Mouse (Mus musculus) embryonic facial prominence, embryonic 14.5 days (tissue): ENCODE measurements around the gene Vps45. TPM values are rescaled to one million over a fixed set of nuclear protein-coding genes. Genes with fewer than 3 reads are reported as not detected.

Experiments used
- ATAC-seq: fragments of 200-750 bp; cut with Nextera tagmentation; 2 replicates; pipeline ENCODE4 v1.8.0; 2017; ENCODE audit warnings: low read depth, moderate number of reproducible peaks, moderate TSS enrichment
- DNase-seq: peaks from one replicate; pipeline ENCODE4 v3.0.0-alpha.2; 2015; ENCODE audit warnings: low spot score
- H3K27ac ChIP-seq: fragments of 300-500 bp; sonication (generic); replicated peaks from 2 replicates; pipeline ENCODE4 v1.5.1; 2014; ENCODE audit warnings: low read depth, mild to moderate bottlenecking, low read length, moderate library complexity
- H3K27me3 ChIP-seq: fragments of 300-500 bp; sonication (generic); replicated peaks from 2 replicates; pipeline ENCODE4 v1.6.1; 2014; ENCODE audit warnings: low read length; ENCODE audit not compliant: control insufficient read depth, insufficient read depth
- H3K36me3 ChIP-seq: fragments of 300-500 bp; sonication (generic); 2 replicates; pipeline ENCODE4 v1.6.1; 2014; ENCODE audit warnings: low read length, mixed read lengths; ENCODE audit not compliant: control insufficient read depth, insufficient read depth
- H3K4me1 ChIP-seq: fragments of 300-500 bp; sonication (generic); 2 replicates; pipeline ENCODE4 v1.6.1; 2014; ENCODE audit warnings: antibody characterized with exemption, low read length; ENCODE audit not compliant: control insufficient read depth, insufficient read depth
- H3K4me2 ChIP-seq: fragments of 300-500 bp; sonication (generic); 2 replicates; pipeline ENCODE4 v1.6.1; 2014; ENCODE audit warnings: low read depth, mild to moderate bottlenecking, low read length, moderate library complexity, mixed read lengths
- H3K4me3 ChIP-seq: fragments of 300-500 bp; sonication (generic); 2 replicates; pipeline ENCODE4 v1.5.1; 2014; ENCODE audit warnings: low read depth, mild to moderate bottlenecking, low read length
- H3K9ac ChIP-seq: fragments of 300-500 bp; sonication (generic); 2 replicates; pipeline ENCODE4 v1.6.1; 2014; ENCODE audit warnings: low read depth, mild to moderate bottlenecking, low read length, moderate library complexity, mixed read lengths
- H3K9me3 ChIP-seq: fragments of 300-500 bp; sonication (generic); 2 replicates; pipeline ENCODE4 v1.6.1; 2016; ENCODE audit warnings: low read length; ENCODE audit not compliant: control insufficient read depth
- WGBS: fragments of 180-500 bp; shearing (Covaris S2); extraction: QIAGEN DNeasy Blood & Tissue Kit; methylation state at CpG from one replicate; pipeline ENCODE4 v1.1.7; 2014; 5-methylcytosine and 5-hydroxymethylcytosine counted together
- polyA plus RNA-seq: library from polyadenylated mRNA; unstranded; fragments of >200 nt; fragmentation: Nextera tagmentation; extraction: Ambion mirVana; gene quantifications from 2 replicates; pipeline ENCODE4 v1.2.1, GENCODE M21; 2014

Gene Vps45
- polyA plus RNA-seq, 1 experiment from 2014 or later, result 24.4 TPM

DNA sequence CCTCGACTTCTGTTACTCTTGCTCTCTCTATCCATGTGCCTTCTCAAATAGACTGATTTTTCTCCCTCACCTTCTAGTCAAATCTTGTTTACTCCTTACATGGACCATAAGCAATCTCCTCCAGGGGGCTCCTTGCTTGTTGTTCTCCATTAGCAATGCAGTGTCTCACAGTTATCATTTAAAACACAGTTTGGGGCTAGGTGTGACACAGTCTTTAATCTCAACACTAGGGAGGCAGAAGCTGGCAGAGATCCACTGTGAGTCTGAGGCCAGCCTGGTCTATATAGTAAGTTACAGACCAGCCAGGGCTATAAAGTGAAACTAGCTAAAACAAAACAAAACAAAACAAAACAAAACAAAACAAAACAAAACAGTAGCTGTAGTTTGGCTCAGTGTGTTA is 31.1 kb downstream of the Vps45 start:
- 86% methylated on average over 1 of the region's 1 CpGs for WGBS
- Histone ChIP-seq H3K4me1 (no peaks in the 10 kb centered on the region), H3K27ac (no peak overlapping the region), H3K9me3 (no peaks in the 10 kb centered on the region), H3K4me3 (no peak overlapping the region), H3K36me3 (no peaks in the 10 kb centered on the region), H3K4me2 (no peak overlapping the region), H3K9ac (no peak overlapping the region), H3K27me3 (no peaks in the 10 kb centered on the region)
- ATAC-seq, result no peak
- no peak for DNase-seq

GRCm38 (mm10) chr3:96021421-96022128 is 36.7 kb downstream of the Vps45 start:
- Histone ChIP-seq H3K9ac (no peak overlapping the region), H3K27me3 (no peaks in the 10 kb centered on the region), H3K36me3 (no peaks in the 10 kb centered on the region), H3K4me1 (no peaks in the 10 kb centered on the region), H3K27ac (no peak overlapping the region), H3K4me2 (no peak overlapping the region), H3K9me3 (no peaks in the 10 kb centered on the region), H3K4me3 (no peak overlapping the region)
- DNase-seq (no peak), ATAC-seq (no peak)
- WGBS, result 77% methylated on average over 5 of the region's 5 CpGs

GRCm38 (mm10) chr3:96020735-96021134 is 37.5 kb downstream of the Vps45 start:
- DNase-seq (no peak), ATAC-seq (no peak)
- H3K4me2 ChIP-seq, result no peak overlapping the region
- H3K27ac ChIP-seq, result no peak overlapping the region
- no peak overlapping the region for H3K4me3 ChIP-seq
- H3K9ac ChIP-seq, result no peak overlapping the region
- H3K27me3 ChIP-seq, result no peaks in the 10 kb centered on the region
- no peaks in the 10 kb centered on the region for H3K9me3 ChIP-seq
- H3K4me1 ChIP-seq, result no peaks in the 10 kb centered on the region
- no peaks in the 10 kb centered on the region for H3K36me3 ChIP-seq
- 81% methylated on average over 1 of the region's 1 CpGs for WGBS

DNA sequence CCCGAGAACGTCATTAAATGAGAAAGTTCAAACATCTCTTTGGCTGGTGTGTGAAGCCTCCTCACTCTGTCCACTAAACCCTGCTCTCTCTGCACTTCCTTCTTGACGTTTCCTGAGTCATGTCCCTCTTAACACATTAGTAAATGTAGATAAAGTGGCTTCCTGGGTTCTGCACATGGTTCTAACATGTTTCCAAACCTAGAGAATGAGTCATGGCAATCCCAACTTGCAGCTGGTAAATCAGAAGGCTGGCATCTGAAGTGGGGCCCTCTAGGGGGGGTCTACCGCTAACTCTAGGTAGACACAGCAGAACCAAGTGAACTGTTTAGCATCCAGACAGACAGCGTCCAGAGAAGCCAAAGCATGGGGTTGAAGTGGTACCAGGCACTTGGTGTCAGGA is 40.8 kb downstream of the Vps45 start:
- no peaks in the 10 kb centered on the region for H3K36me3 ChIP-seq
- H3K4me1 ChIP-seq, result no peaks in the 10 kb centered on the region
- no peaks in the 10 kb centered on the region for H3K9me3 ChIP-seq
- no peak overlapping the region for H3K4me3 ChIP-seq
- no peak overlapping the region for H3K4me2 ChIP-seq
- no peak for DNase-seq
- ATAC-seq, result no peak
- H3K27me3 ChIP-seq, result no peaks in the 10 kb centered on the region
- WGBS, result 74% methylated on average over 5 of the region's 5 CpGs
- H3K27ac ChIP-seq, result no peak overlapping the region
- no peak overlapping the region for H3K9ac ChIP-seq

DNA sequence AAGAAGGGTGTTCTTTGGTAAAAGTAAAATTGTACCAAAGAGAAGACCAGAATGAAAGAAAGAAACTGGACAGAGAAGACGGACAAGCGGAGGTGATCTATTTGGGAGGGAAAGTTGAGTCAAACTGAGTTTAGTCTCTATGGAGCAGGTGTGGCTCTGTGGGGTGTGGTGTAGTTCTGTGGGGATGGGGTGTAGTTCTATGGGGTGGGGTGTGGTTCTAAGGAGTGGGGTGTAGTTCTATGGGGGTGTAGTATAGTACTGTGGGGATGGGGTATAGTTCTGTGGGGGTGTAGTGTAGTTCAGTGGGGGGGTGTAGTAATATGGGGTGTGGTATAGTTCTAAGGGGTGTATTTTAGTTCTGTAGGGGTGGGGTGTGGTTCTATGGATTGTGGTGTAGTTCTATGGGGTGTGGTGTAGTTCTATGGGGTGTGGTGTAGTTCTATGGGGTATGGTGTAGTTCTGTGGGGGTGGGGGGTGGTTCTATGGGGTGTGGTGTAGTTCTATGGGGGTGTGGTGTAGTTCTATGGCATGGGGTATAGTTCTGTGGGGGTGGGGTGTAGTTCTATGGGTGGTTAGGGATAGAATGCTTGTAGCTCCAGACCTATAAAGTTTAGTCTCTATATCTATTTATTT is 41.9 kb downstream of the Vps45 start:
- DNase-seq (no peak), ATAC-seq (no peak)
- no peaks in the 10 kb centered on the region for H3K27me3 ChIP-seq
- no peaks in the 10 kb centered on the region for H3K4me1 ChIP-seq
- no peaks in the 10 kb centered on the region for H3K9me3 ChIP-seq
- no peak overlapping the region for H3K4me3 ChIP-seq
- H3K9ac ChIP-seq, result no peak overlapping the region
- no peak overlapping the region for H3K4me2 ChIP-seq
- WGBS, result 94% methylated on average over 2 of the region's 2 CpGs
- no peak overlapping the region for H3K27ac ChIP-seq
- H3K36me3 ChIP-seq, result no peaks in the 10 kb centered on the region

DNA sequence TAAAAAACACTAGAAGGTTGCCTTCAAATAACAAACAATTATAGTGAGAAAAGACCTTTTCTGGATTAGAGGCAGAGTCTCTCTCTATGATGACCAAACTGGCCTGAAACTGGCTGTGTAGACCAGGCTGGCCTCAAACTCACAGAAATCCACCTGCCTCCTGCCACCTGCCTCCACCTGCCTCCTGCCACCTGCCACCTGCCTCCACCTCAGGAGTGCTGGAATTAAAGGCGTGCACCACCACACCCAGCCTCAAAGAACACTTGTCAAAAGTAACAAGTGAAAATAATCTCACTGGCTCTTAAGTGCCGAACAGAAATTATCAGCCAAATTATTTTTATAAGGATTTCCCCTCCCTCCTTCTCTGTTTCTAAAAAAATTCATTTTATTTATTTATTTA is 42.6 kb downstream of the Vps45 start:
- Histone ChIP-seq H3K27ac (no peak overlapping the region), H3K27me3 (no peaks in the 10 kb centered on the region), H3K4me3 (no peak overlapping the region), H3K4me2 (no peak overlapping the region), H3K9me3 (no peaks in the 10 kb centered on the region), H3K4me1 (no peaks in the 10 kb centered on the region), H3K36me3 (no peaks in the 10 kb centered on the region), H3K9ac (no peak overlapping the region)
- ATAC-seq (no peak), DNase-seq (no peak)
- WGBS, result 89% methylated on average over 2 of the region's 2 CpGs

- Histone ChIP-seq H3K9me3 (no peaks in the 10 kb centered on the region), H3K4me2 (no peak overlapping the region), H3K36me3 (0 out of 2 replicates have a peak, but pooled peaks cover 8% of the 10 kb centered on the region), H3K27ac (0 out of 2 replicates have a peak overlapping the region, but pooled peaks have one; percentile 15), H3K4me3 (no peak overlapping the region), H3K27me3 (no peaks in the 10 kb centered on the region), H3K9ac (no peak overlapping the region), H3K4me1 (no peaks in the 10 kb centered on the region)
- 56% methylated on average over 5 of the region's 5 CpGs for WGBS
- ATAC-seq, result no peak
- no peak for DNase-seq
These were observed 45.5 kb downstream of the Vps45 start for GRCm38 (mm10) chr3:96012805-96013204.

DNA sequence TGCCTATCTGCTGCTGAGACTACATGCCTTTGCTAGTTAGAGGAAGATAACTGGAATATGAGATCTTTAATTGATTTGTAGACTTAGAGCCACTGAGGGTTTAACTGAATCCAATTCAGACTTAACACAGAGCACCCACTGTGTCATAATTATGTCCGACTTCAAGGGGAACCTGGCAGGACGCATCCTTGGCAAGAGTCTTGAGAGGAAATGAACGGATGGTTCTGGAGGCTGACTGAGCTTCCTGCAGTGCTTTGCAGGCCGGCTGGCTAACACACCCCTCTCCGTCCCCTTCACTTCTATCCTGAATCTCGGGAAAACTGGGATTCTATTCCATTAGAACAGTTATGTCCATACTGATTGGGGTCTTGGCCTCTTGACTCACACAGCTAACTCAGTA is 49.8 kb downstream of the Vps45 start:
- 0 out of 2 replicates have a peak, but pooled peaks cover 8% of the 10 kb centered on the region for H3K36me3 ChIP-seq
- no peak for DNase-seq
- ATAC-seq, result no peak
- H3K27ac ChIP-seq, result no peak overlapping the region
- no peaks in the 10 kb centered on the region for H3K27me3 ChIP-seq
- H3K9me3 ChIP-seq, result no peaks in the 10 kb centered on the region
- H3K4me3 ChIP-seq, result no peak overlapping the region
- H3K4me1 ChIP-seq, result no peaks in the 10 kb centered on the region
- WGBS, result 74% methylated on average over 6 of the region's 6 CpGs
- H3K9ac ChIP-seq, result no peak overlapping the region
- H3K4me2 ChIP-seq, result no peak overlapping the region

- H3K9ac ChIP-seq, result no peak overlapping the region
- H3K4me2 ChIP-seq, result no peak overlapping the region
- H3K27me3 ChIP-seq, result no peaks in the 10 kb centered on the region
- DNase-seq (no peak), ATAC-seq (no peak)
- H3K4me3 ChIP-seq, result no peak overlapping the region
- 100% methylated on average over 1 of the region's 1 CpGs for WGBS
- H3K4me1 ChIP-seq, result peaks cover 18% of the 10 kb centered on the region
- H3K27ac ChIP-seq, result no peak overlapping the region
- H3K36me3 ChIP-seq, result no peaks in the 10 kb centered on the region; the same call in 1 of the 2 replicates
- H3K9me3 ChIP-seq, result no peaks in the 10 kb centered on the region
These were observed 56.7 kb downstream of the Vps45 start for GRCm38 (mm10) chr3:96001560-96001959.
